ENCODE assay signal across 16 mouse cellular contexts in the genomic region with DNA sequence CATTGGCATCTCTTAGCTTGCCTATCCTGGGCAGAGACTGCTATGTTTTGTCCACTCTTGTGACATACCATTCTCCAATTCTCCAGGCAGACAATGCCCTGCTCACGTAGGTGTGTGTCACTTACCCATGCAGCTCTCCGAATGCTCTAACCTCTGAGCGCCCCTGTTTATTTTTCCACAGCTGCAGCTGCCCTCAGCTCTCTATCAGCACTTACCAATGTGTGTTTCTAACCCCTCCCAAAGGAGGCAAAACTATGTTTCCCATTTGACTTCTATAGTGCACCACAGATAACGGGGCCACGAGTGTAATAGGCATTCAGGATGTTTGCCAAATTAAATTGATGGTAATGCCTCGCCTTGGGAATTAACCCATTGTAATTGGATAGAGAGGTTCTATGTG.
"Had no signal": no experiment of that assay in that cellular context is flagged by ENCODE, and none has a peak within 500 bp of the region (broad histone marks: within the 10 kb centered on the region; RNA-seq: fewer than 3 reads in every experiment).

No protein-coding gene starts in this region.

- H3K9me3 ChIP-seq: liver, embryonic 13.5 days; lung, embryonic 15.5 days; neural tube, embryonic 12.5 days had no signal

- DNase-seq: kidney, adult 11 months; kidney, postnatal 10 days; kidney, postnatal 4 days; left cerebral cortex, postnatal 4 days; liver, embryonic 13.5 days; liver, postnatal 0 days; lung, postnatal 14 days; midbrain, embryonic 14.5 days; right cerebral cortex, postnatal 4 days; spleen, adult 18-20 months; thymus, adult 18-20 months; thymus, postnatal 14 days had no signal

- H3K27ac ChIP-seq: layer of hippocampus, adult 2 months; liver, embryonic 13.5 days; lung, embryonic 15.5 days; macrophage; neural tube, embryonic 12.5 days had no signal

- H3K4me2 ChIP-seq: liver, embryonic 13.5 days; lung, embryonic 15.5 days; neural tube, embryonic 12.5 days had no signal

- H3K4me1 ChIP-seq: lung, embryonic 15.5 days; neural tube, embryonic 12.5 days had no signal

- H3K9ac ChIP-seq: liver, embryonic 13.5 days; liver, postnatal 0 days; lung, embryonic 15.5 days; neural tube, embryonic 12.5 days had no signal

- H3K27me3 ChIP-seq: liver, embryonic 13.5 days; lung, embryonic 15.5 days; neural tube, embryonic 12.5 days had no signal

- H3K36me3 ChIP-seq: liver, embryonic 13.5 days; lung, embryonic 15.5 days; neural tube, embryonic 12.5 days had no signal

- H3K4me3 ChIP-seq: layer of hippocampus, adult 2 months; liver, embryonic 13.5 days; lung, embryonic 15.5 days; neural tube, embryonic 12.5 days had no signal
